Mouse (Mus musculus) small intestine, adult 2 months (tissue): Measurements from ENCODE around the gene Lef1. TPM values are rescaled to one million over a fixed set of nuclear protein-coding genes. Genes with fewer than 3 reads are reported as not detected.

Experiments used
- H3K27ac ChIP-seq: fragments of 200-500 bp; 2 replicates; pipeline ENCODE4 v1.5.1; 2012; ENCODE audit warnings: low read depth, low read length, control low read depth, inconsistent platforms; ENCODE audit not compliant: insufficient read depth
- H3K27me3 ChIP-seq: fragments of 200-500 bp; 2 replicates; pipeline ENCODE4 v1.6.1; 2012; ENCODE audit warnings: mild to moderate bottlenecking, moderate library complexity, low read length, inconsistent platforms; ENCODE audit not compliant: control insufficient read depth, insufficient read depth
- H3K36me3 ChIP-seq: fragments of 200-500 bp; 2 replicates; pipeline ENCODE4 v1.6.1; 2012; ENCODE audit warnings: mild to moderate bottlenecking, low read length, control low read depth, inconsistent platforms; ENCODE audit not compliant: control insufficient read depth, insufficient read depth
- H3K4me1 ChIP-seq: fragments of 200-500 bp; 2 replicates; pipeline ENCODE4 v1.6.1; 2012; ENCODE audit warnings: low read length, inconsistent platforms, mixed read lengths; ENCODE audit not compliant: control insufficient read depth, insufficient read depth, insufficient read length
- H3K4me3 ChIP-seq: fragments of 200-500 bp; 2 replicates; pipeline ENCODE4 v1.5.1; 2012; ENCODE audit warnings: low read depth, mild to moderate bottlenecking, control low read depth, inconsistent platforms, low read length, moderate library complexity
- CTCF ChIP-seq: fragments of 200-500 bp; IDR thresholded peaks from 2 replicates; pipeline ENCODE4 v1.5.1; 2012; ENCODE audit warnings: low read depth, mild to moderate bottlenecking, control low read depth, inconsistent platforms, low read length, moderate library complexity, mixed read lengths; ENCODE audit not compliant: insufficient replicate concordance, insufficient read length; ENCODE audit errors: extremely low read depth
- POLR2A ChIP-seq: fragments of 200-500 bp; IDR thresholded peaks from 2 replicates; pipeline ENCODE4 v1.6.1; 2012; ENCODE audit warnings: low read depth, mild to moderate bottlenecking, control low read depth, inconsistent platforms, low read length, moderate library complexity
- WGBS: fragments of 180-500 bp; shearing (Covaris S2); methylation state at CpG from one replicate; pipeline ENCODE4 v1.1.7; 2018; 5-methylcytosine and 5-hydroxymethylcytosine counted together
- polyA plus RNA-seq: library from polyadenylated mRNA; depleted of rRNA; stranded (reverse); fragments of >200 nt; gene quantifications from 2 replicates; pipeline ENCODE4 v1.2.3, GENCODE M21; 2012

Lef1 gene
- polyA plus RNA-seq, 1 experiment = 1.1 TPM

DNA sequence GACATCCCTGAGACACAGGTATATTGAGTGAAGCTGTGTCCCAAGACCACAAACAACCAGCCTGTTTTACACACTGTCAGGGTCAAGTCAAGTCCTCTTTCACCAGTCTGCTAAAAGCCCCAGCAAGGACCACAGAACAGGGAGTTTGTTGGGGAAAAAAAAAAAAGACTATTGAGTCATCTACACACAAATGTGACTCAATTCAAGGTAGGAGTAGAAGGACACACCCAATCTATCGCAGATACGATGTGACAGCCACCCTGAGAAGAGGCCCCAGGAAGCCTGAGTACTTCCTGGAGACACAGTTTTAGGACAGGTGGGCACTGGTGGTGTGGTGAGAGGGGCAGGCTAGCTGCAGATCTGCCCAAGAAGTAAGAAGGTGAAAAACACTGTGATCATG is 140.0 kb downstream of the Lef1 start:
- H3K4me3 ChIP-seq = no peak overlapping the region
- peaks cover 13% of the 10 kb centered on the region for H3K4me1 ChIP-seq
- no peak overlapping the region for H3K27ac ChIP-seq
- 21% methylated on average over 2 of the region's 2 CpGs for WGBS
- H3K27me3 ChIP-seq = no peaks in the 10 kb centered on the region
- H3K36me3 ChIP-seq = peaks cover 54% of the 10 kb centered on the region
- TF ChIP-seq POLR2A = no peak
- TF ChIP-seq CTCF = no peak

DNA sequence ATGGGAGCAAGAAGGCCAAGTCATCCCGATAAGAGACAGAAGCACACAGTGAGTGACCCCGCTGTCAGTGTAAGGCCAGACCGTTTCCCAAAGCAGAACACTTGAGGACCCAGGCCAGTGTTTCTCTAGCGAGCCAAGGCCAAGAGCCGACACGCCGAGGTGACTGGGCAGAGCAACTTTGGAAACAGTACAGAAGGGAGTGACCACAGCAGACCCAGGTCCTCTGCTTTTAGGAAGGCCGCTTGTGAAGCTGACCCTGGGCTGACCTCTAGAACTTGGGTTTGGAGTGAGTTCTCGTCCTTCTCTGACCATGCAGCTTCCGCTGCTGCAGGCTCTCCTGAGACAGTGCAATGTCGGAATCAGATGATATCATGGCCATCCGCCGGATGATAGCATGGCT is 140.7 kb downstream of the Lef1 start:
- no peaks in the 10 kb centered on the region for H3K27me3 ChIP-seq
- 88% methylated on average over 13 of the region's 13 CpGs for WGBS
- H3K4me3 ChIP-seq = no peak overlapping the region
- no peak overlapping the region for H3K27ac ChIP-seq
- H3K4me1 ChIP-seq = peaks cover 15% of the 10 kb centered on the region
- TF ChIP-seq CTCF (no peak), POLR2A (no peak)
- H3K36me3 ChIP-seq = peaks cover 48% of the 10 kb centered on the region

DNA sequence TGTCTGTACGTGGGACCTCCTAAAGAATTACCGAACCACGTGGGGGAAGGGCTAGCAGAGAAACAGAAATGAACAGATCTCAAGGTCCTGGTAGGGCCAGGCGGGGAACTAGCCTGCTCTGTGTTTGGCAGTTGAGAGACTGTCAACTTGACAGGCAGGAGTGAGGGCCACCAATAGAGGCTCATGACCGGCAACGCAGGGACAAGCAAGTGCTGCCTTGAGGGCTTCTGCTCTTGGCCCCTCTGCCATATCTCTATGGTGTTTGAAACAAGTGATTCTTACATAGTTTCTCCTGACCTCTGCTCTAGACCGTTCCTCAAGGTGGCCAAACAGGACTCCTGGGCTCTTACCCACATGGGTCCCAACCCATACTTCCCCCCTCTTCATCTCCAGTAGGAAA is 141.3 kb downstream of the Lef1 start:
- no peak for TF ChIP-seq CTCF
- no peak for TF ChIP-seq POLR2A
- WGBS = 86% methylated on average over 7 of the region's 7 CpGs
- Histone ChIP-seq H3K27me3 (no peaks in the 10 kb centered on the region), H3K27ac (no peak overlapping the region), H3K36me3 (peaks cover 43% of the 10 kb centered on the region), H3K4me3 (no peak overlapping the region), H3K4me1 (peaks cover 20% of the 10 kb centered on the region)

DNA sequence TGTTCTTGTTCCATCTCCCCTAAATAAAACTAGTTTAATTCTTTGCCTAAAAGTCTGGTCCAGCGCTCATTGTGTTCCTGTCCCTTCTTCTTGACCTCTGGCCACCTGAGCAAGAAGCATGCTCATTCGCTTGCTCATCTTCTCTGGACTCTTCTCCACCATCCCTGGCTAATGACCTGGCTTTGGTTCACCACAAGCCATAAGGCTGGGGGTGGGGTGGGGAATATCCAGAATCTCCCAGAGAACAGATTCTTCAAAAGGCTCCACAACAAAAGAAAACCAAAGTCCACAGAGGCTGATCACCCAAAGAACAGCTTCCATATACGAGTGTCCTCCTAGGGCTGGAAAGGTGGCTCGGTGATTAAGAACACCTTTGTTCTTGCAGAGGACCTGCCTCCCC is 144.7 kb downstream of the Lef1 start:
- WGBS = 60% methylated on average over 4 of the region's 4 CpGs
- H3K4me1 ChIP-seq = peaks cover 21% of the 10 kb centered on the region
- H3K36me3 ChIP-seq = peaks cover 20% of the 10 kb centered on the region
- H3K27me3 ChIP-seq = no peaks in the 10 kb centered on the region
- TF ChIP-seq CTCF (no peak), POLR2A (no peak)
- H3K27ac ChIP-seq = peak overlapping the region; percentile 25; the same call in 1 of the 2 replicates
- H3K4me3 ChIP-seq = no peak overlapping the region

DNA sequence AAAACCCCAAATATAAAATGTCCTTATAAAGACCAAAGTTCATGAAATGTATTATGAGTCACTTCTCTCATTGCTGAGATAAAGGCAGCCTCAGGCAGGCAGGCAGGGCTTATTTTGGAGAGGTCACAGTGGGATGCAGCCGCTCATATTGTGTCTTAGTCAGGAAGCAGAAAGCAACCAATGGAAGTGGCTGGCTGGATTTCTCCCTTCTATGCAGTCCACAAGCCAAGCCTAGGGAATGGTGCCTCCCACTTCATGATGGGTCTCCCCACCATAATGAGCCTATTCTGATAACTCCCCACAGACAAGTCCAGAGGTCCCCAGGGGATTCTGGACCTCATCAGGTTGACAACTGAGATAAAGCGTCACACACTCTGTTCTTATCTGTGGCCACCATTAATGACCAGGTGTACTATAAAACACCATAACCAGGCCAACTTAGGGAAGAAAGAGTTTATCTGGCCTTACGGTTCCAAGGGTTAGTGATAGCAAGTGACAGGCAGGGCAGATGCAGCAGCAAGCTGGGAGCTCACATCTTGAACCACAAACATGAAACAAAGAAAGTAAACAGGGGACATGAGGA is 145.2 kb downstream of the Lef1 start:
- H3K27me3 ChIP-seq = no peaks in the 10 kb centered on the region
- peaks cover 23% of the 10 kb centered on the region for H3K36me3 ChIP-seq
- H3K4me1 ChIP-seq = peaks cover 19% of the 10 kb centered on the region
- WGBS = 39% methylated on average over 3 of the region's 3 CpGs
- H3K4me3 ChIP-seq = no peak overlapping the region
- H3K27ac ChIP-seq = no peak overlapping the region; the same call in 1 of the 2 replicates
- TF ChIP-seq POLR2A (no peak), CTCF (no peak)

DNA sequence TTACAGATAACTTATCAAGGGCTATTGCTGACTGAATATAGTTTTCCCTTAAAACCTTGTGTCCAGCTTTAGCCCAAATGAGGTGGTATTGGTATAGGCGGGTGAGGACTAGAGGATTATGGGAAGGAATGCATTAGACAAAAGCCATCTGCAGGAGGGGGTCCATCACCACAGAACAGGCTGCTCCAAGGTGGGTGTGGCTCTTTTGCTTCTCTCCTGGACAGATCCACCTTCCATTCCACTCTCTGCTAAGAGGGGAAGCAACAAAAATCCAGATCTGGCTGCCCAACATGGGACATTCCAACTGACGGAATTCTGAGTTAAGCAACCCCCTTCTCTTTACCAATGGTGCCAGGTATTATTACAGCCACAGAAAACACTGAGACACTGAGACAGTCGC is 148.7 kb downstream of the Lef1 start:
- 94% methylated on average over 3 of the region's 3 CpGs for WGBS
- Histone ChIP-seq H3K27me3 (no peaks in the 10 kb centered on the region), H3K27ac (no peak overlapping the region), H3K4me1 (peaks cover 18% of the 10 kb centered on the region), H3K4me3 (no peak overlapping the region), H3K36me3 (peaks cover 26% of the 10 kb centered on the region)
- TF ChIP-seq POLR2A = no peak
- no peak for TF ChIP-seq CTCF

DNA sequence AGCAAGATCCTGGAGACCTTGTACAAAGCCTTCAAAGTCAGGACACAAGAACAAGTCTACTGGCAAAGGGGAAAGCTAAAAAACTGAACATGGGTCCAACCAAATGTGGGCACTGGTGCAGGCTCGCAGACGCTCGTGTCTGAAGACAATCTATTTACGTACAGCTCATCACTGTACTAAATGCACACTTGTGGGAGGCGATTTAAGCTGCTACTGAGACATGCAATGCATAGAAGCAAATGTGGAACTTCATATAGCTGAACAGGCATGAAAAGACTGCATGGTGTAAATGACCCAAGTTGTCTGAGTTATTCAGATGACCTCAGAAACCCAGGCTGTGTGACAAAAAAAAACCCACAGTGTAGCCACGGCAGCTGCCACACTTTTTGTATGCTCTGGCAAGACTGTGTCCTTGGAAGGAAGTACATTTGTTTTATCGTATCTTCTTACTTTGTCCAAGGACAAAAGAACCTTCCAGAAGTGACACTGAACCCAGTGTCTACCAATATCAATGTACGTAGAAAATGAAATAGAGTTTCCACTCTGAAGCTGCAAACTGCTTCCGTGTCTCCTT is 149.2 kb downstream of the Lef1 start:
- 89% methylated on average over 9 of the region's 9 CpGs for WGBS
- Histone ChIP-seq H3K27me3 (no peaks in the 10 kb centered on the region), H3K27ac (no peak overlapping the region), H3K36me3 (peaks cover 22% of the 10 kb centered on the region), H3K4me1 (peaks cover 17% of the 10 kb centered on the region), H3K4me3 (no peak overlapping the region)
- no peak for TF ChIP-seq POLR2A
- TF ChIP-seq CTCF = no peak
